Mouse (Mus musculus) olfactory bulb, adult 2 months (tissue): Measurements from ENCODE around the gene Vps25. TPM values are rescaled to one million over a fixed set of nuclear protein-coding genes. Genes with fewer than 3 reads are reported as not detected.

ENCODE experiments used
- H3K27ac ChIP-seq: fragments of 200-500 bp; 2 replicates; pipeline ENCODE4 v1.5.1; 2012; ENCODE audit warnings: low read depth, low read length; ENCODE audit not compliant: insufficient read depth
- H3K4me1 ChIP-seq: fragments of 200-500 bp; 2 replicates; pipeline ENCODE4 v1.6.1; 2012; ENCODE audit warnings: low read length; ENCODE audit not compliant: control insufficient read depth, insufficient read depth
- H3K4me3 ChIP-seq: fragments of 200-500 bp; 2 replicates; pipeline ENCODE4 v1.5.1; 2012; ENCODE audit warnings: mild to moderate bottlenecking, low read depth, low read length, moderate library complexity; ENCODE audit not compliant: insufficient read depth
- CTCF ChIP-seq: fragments of 200-500 bp; IDR thresholded peaks from 2 replicates; pipeline ENCODE4 v1.5.1; 2012; ENCODE audit warnings: low read depth, mild to moderate bottlenecking, low read length, moderate library complexity; ENCODE audit not compliant: insufficient read depth
- POLR2A ChIP-seq: fragments of 200-500 bp; IDR thresholded peaks from 2 replicates; pipeline ENCODE4 v1.6.1; 2012; ENCODE audit warnings: mild to moderate bottlenecking, low read depth, low read length, moderate library complexity; ENCODE audit not compliant: insufficient read depth
- WGBS: fragments of 180-500 bp; shearing (Covaris S2); methylation state at CpG from one replicate; pipeline ENCODE4 v1.1.7; 2018; 5-methylcytosine and 5-hydroxymethylcytosine counted together
- polyA plus RNA-seq: library from polyadenylated mRNA; stranded (reverse); fragments of >200 nt; gene quantifications from 2 replicates; pipeline ENCODE4 v1.2.4, GENCODE M21; 2012; ENCODE audit warnings: low replicate concordance; ENCODE audit not compliant: missing spikeins, insufficient read depth, insufficient read length

Vps25 gene
- polyA plus RNA-seq, 1 experiment = not detected

- Histone ChIP-seq H3K27ac (peak within 1 kb of the TSS; percentile 53), H3K4me1 (peaks cover 24% of the 10 kb centered on the region), H3K4me3 (peak within 1 kb of the TSS; percentile 98)
- no peak for TF ChIP-seq CTCF
- peak; percentile 58; the same call in 1 of the 2 replicates for TF ChIP-seq POLR2A
- 8% methylated on average over 45 of the region's 45 CpGs for WGBS
These were observed 25.0 kb downstream of the Vps25 start, which contains the start of the genes Cntd1 and Coa3 for GRCm38 (mm10) chr11:101278223-101279192. Cntd1 (plus strand) TSS chr11:101279012. Coa3 (minus strand) TSS chr11:101279114.

- Histone ChIP-seq H3K27ac (no peak overlapping the region), H3K4me1 (peaks cover 24% of the 10 kb centered on the region), H3K4me3 (peak overlapping the region; percentile 98)
- WGBS = 54% methylated on average over 14 of the region's 14 CpGs
- TF ChIP-seq CTCF (no peak), POLR2A (no peak)
These were observed 25.7 kb downstream of the Vps25 start for GRCm38 (mm10) chr11:101279193-101279569.

- 53% methylated on average over 7 of the region's 7 CpGs for WGBS
- H3K4me1 ChIP-seq = peaks cover 24% of the 10 kb centered on the region
- no peak overlapping the region for H3K4me3 ChIP-seq
- no peak overlapping the region for H3K27ac ChIP-seq
- TF ChIP-seq CTCF (no peak), POLR2A (no peak)
These were observed 27.3 kb downstream of the Vps25 start for GRCm38 (mm10) chr11:101280837-101281236.

GRCm38 (mm10) chr11:101282896-101283295 is 29.4 kb downstream of the Vps25 start:
- TF ChIP-seq POLR2A (no peak), CTCF (no peak)
- H3K27ac ChIP-seq = no peak overlapping the region
- peaks cover 7% of the 10 kb centered on the region for H3K4me1 ChIP-seq
- 10% methylated on average over 5 of the region's 5 CpGs for WGBS
- no peak overlapping the region for H3K4me3 ChIP-seq

DNA sequence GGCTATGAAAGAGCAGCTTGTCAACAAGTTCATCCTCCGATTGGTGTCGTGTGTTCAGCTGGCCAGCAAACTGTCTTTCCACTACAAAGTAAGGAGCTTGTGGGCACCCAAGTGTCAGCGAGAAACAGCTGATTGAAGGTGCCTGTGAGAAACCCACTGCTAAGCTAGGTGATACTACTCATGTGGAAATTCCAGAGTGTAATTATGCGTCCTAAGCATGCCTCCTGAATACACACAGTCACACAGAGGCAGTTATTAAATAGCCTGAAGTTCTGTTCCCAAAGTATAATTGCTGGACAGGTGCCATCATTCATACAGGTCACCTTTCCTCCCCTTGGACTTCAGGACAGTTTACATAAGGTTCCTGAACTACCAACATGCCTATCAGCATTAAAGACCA is 30.3 kb downstream of the Vps25 start:
- H3K4me1 ChIP-seq = peaks cover 3% of the 10 kb centered on the region
- H3K27ac ChIP-seq = no peak overlapping the region
- H3K4me3 ChIP-seq = no peak overlapping the region
- WGBS = 70% methylated on average over 4 of the region's 4 CpGs
- TF ChIP-seq POLR2A (no peak), CTCF (no peak)

GRCm38 (mm10) chr11:101287306-101287705 is 33.8 kb downstream of the Vps25 start:
- TF ChIP-seq CTCF = no peak
- TF ChIP-seq POLR2A = no peak
- WGBS = 76% methylated on average over 9 of the region's 9 CpGs
- Histone ChIP-seq H3K4me1 (no peaks in the 10 kb centered on the region), H3K4me3 (no peak overlapping the region), H3K27ac (no peak overlapping the region)

DNA sequence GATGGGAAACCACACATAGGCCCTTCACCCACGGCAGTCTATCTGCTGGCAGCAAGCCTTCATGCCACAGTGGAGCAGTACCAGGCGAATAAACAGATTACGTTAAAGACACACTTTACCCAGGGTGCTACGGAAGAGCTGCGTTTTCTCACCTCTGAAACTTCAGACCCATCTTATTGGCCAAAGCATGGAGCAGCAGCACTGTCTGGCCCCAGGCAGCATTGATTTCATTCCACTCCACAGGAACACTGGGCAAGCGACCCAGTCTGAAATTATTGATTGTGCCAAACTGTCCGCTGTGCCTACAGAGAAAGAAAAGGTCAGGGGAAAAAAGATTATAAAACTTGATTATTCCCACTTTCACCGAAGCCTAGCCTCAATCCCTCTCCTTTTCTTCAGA is 37.7 kb downstream of the Vps25 start:
- Histone ChIP-seq H3K4me3 (no peak overlapping the region), H3K4me1 (no peaks in the 10 kb centered on the region), H3K27ac (no peak overlapping the region)
- no peak for TF ChIP-seq CTCF
- no peak for TF ChIP-seq POLR2A
- WGBS = 88% methylated on average over 8 of the region's 8 CpGs

DNA sequence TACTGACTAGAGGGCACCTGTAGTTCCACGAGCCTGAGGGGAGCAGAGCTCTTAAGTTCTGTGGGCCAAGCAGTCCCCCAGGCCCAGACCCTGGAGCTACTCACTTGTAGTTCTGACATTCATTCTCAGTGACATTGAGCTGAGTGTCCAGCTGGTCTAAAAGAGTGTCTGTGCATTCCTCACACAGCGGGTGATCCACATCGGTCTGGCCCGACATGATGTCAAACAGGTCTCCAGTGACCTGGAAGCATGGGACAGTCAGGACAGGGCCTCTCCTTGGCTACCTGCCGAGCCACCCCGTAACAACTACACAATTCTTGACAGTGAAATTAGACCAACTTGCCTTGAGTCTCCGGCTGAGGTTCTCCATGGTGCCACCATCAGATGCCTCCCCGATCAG is 41.7 kb downstream of the Vps25 start:
- no peak overlapping the region for H3K27ac ChIP-seq
- H3K4me1 ChIP-seq = no peaks in the 10 kb centered on the region
- WGBS = 91% methylated on average over 8 of the region's 8 CpGs
- TF ChIP-seq POLR2A = no peak
- no peak for TF ChIP-seq CTCF
- H3K4me3 ChIP-seq = no peak overlapping the region

DNA sequence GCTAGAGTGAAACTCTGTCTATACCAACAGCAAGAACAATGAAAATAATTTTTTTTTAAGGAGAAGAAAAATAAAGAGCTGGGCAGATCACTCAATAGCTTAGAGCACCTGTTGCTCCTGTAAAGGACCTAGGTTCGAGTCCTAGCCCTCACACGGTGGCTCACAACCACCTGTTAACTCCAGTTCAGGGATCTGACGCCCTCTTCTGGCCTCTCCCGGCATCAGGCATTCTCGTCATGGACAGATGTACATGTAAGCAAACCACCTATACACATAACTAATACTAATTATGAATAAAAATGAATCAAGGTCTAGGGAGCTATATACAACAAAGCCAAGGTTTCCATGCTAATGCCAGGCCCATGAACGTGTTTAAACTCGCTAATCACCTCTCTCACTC is 47.4 kb downstream of the Vps25 start:
- Histone ChIP-seq H3K4me3 (no peak overlapping the region), H3K4me1 (peaks cover 5% of the 10 kb centered on the region; the same call in 1 of the 2 replicates), H3K27ac (no peak overlapping the region)
- TF ChIP-seq CTCF = no peak
- no peak for TF ChIP-seq POLR2A
- whole genome bisulfite sequencing = 66% methylated on average over 7 of the region's 7 CpGs
